Mouse (Mus musculus): ENCODE measurements at regions not wholly inside any gene's neighbourhood (a gene's known extent, or its start where the extent isn't known, plus 50 kb on each side); places are given as distances from the start of the nearest gene placed in this dataset.
"Not testable (repeated sequence)": the region's sequence is repeated elsewhere in the genome, so short reads cannot be mapped to it uniquely, and the experiment has no call there.

DNA sequence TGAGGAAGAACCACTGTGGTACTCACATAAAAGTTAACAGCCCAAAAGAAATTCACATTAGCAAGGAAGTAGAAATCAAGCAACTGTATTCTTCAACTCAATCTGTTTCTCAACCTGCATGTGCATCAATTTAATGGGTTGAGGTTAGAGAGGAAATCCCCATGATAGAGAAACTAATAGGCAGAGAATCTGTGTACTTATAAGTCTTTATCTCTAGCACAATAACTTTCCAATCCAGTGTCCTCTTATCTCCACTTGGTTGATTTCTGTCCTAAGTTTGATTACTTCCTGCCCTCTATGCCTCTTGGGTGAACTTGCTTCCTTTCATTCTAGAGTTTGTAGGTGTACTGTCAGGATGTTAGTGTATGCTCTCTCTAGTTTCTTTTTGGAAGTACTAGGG is 925.6 kb upstream of the Zfp386 start:
- no peak for DNase-seq (ENCODE audit: low read depth)

DNA sequence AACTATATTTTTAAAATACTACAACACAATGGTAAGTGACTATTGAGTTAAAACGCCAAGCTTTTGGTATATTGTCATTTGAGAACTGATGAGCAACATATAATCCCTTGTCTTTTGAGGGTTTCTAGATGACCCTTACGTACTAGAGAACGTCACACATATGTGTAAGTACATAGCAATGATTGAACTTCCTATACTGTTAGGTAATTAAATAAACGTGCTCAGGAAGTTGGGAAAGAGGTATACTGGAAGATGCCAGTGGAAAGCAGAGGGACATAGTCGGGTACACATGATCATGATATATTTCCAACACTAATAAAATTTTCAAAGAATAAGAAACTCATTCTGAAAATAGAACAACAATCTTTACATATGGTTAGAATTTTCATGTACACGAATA is 914.6 kb upstream of the Zfp386 start:
- not testable (repeated sequence) for DNase-seq (ENCODE audit: low read depth)

GRCm38 (mm10) chr12:115145407-115145806 is 902.1 kb upstream of the Zfp386 start:
- not testable (repeated sequence) for DNase-seq (ENCODE audit: low read depth)

- not testable (repeated sequence) for DNase-seq (ENCODE audit: low read depth)
Measured at GRCm38 (mm10) chr12:115146471-115146870, 901.1 kb upstream of the Zfp386 start.

GRCm38 (mm10) chr12:115151967-115152366 is 895.6 kb upstream of the Zfp386 start:
- DNase-seq (ENCODE audit: low read depth), result not testable (repeated sequence)

GRCm38 (mm10) chr12:115158231-115158630 is 889.3 kb upstream of the Zfp386 start:
- DNase-seq (ENCODE audit: low read depth), result not testable (repeated sequence)

- DNase-seq (ENCODE audit: low read depth), result not testable (repeated sequence)
Measured at GRCm38 (mm10) chr12:115158717-115159232, 888.7 kb upstream of the Zfp386 start.

GRCm38 (mm10) chr12:115165499-115165898 is 882.0 kb upstream of the Zfp386 start:
- DNase-seq (ENCODE audit: low read depth), result not testable (repeated sequence)

GRCm38 (mm10) chr12:115166006-115166405 is 881.5 kb upstream of the Zfp386 start:
- DNase-seq (ENCODE audit: low read depth), result not testable (repeated sequence)

GRCm38 (mm10) chr12:115193482-115194103 is 853.9 kb upstream of the Zfp386 start:
- DNase-seq (ENCODE audit: low read depth), result no peak

- DNase-seq (ENCODE audit: low read depth), result no peak
Measured at GRCm38 (mm10) chr12:115197322-115198117, 850.0 kb upstream of the Zfp386 start.

- not testable (repeated sequence) for DNase-seq (ENCODE audit: low read depth)
Measured at GRCm38 (mm10) chr12:115207833-115208448, 839.6 kb upstream of the Zfp386 start.

- no peak for DNase-seq (ENCODE audit: low read depth)
Measured at GRCm38 (mm10) chr12:115222671-115223070, 824.9 kb upstream of the Zfp386 start.

DNA sequence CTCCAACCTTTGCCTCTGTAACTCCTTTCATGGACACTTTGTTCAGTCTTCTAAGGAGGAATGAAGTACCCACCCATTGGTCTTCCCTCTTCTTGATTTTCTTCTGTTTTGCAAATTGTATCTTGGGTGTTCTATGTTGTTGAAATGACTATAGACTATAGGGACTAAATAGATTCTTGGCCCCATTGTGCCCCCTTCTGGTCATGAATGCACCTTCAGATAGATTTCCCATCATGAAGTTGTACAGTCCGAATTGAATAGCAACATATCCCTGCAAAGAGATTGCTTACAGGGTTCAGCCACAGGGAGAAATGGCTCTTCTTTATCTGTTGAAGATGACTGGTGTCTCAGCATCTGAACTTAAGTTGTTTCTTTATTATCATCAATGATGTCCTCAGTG is 817.6 kb upstream of the Zfp386 start:
- DNase-seq (ENCODE audit: low read depth), result no peak

DNA sequence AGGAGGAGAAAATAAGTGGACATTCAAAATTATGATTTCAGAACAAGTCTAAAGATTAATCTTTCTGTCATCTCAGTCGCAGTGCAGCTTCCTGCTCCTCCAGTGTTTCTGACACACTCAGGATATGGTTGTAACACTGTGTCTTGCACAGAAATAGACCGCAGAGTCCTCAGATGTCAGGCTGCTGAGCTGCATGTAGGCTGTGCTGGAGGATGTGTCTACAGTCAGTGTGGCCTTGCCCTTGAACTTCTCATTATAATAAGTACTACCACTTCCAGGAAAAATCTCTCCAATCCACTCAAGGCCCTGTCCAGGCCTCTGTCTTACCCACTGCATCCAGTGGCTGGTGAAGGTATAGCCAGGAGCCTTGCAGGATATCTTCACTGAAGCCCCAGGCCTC is 804.9 kb upstream of the Zfp386 start:
- DNase-seq (ENCODE audit: low read depth), result not testable (repeated sequence)

- DNase-seq (ENCODE audit: low read depth), result not testable (repeated sequence)
Measured at GRCm38 (mm10) chr12:115247298-115247697, 800.2 kb upstream of the Zfp386 start.

GRCm38 (mm10) chr12:115257802-115258201 is 789.7 kb upstream of the Zfp386 start:
- no peak for DNase-seq (ENCODE audit: low read depth)

GRCm38 (mm10) chr12:115258744-115259143 is 788.8 kb upstream of the Zfp386 start:
- no peak for DNase-seq (ENCODE audit: low read depth)

GRCm38 (mm10) chr12:115262431-115262830 is 785.1 kb upstream of the Zfp386 start:
- DNase-seq (ENCODE audit: low read depth), result not testable (repeated sequence)

- not testable (repeated sequence) for DNase-seq (ENCODE audit: low read depth)
Measured at GRCm38 (mm10) chr12:115276749-115277148, 770.8 kb upstream of the Zfp386 start.

DNA sequence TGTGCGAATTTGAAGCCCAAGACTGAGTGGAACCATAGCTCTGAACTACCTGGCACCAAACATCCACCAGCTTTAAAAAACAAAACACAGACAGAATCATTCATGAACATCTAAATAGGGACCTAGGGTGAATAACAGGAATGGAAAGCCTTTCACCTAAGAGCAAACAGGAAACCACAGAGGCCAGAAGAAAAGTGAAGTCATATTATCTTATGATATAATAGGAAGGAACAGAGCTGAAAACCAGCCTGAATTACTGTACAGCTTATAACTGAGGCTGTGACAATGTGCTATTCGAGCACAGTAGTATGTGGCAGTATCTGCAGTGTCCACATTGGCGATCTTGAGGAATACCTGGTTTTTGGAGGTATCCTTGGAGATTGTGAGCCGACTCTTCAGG is 753.8 kb upstream of the Zfp386 start:
- not testable (repeated sequence) for DNase-seq (ENCODE audit: low read depth)

GRCm38 (mm10) chr12:115298041-115298440 is 749.5 kb upstream of the Zfp386 start:
- not testable (repeated sequence) for DNase-seq (ENCODE audit: low read depth)

DNA sequence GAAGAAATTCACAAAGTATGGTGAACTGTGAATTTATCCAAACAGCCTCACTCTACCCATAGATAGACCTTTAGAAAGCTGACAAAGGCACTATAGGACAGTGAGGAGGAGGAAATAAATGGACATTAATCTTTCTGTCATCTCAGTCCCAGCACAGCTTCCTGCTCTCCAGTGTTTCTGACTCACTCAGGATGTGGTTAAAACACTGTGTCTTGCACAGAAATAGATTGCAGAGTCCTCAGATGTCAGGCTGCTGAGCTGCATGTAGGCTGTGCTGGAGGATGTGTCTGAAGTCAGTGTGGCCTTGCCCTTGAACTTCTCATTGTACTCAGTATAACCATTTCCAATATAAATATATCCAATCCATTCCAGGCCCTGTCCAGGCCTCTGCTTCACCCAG is 735.6 kb upstream of the Zfp386 start:
- no peak for DNase-seq (ENCODE audit: low read depth)

Data from NIH3T3 (cell line).